Mouse (Mus musculus) intestine, embryonic 16.5 days (tissue): ENCODE measurements around the gene Nr0b2. TPM values are rescaled to one million over a fixed set of nuclear protein-coding genes. Genes with fewer than 3 reads are reported as not detected.

Experiments used
- microRNA-seq: library from miRNA; unstranded; fragments of <30 nt; microRNA quantifications from one replicate; pipeline ENCODE4, GENCODE M21; 2016
- polyA plus RNA-seq: library from polyadenylated mRNA; unstranded; fragments of >200 nt; fragmentation: Nextera tagmentation; extraction: Ambion mirVana; gene quantifications from 2 replicates; pipeline ENCODE4 v1.2.1, GENCODE M21; 2015

The Nr0b2 gene
- polyA plus RNA-seq, 1 experiment from 2014 or later: 9.2 TPM

Small RNA genes within 50 kb of the gene (microRNA-seq; reads per million reads assigned to microRNA genes)
- gene Gm23158: not detected

Other genes starting within 250 kb of the Nr0b2 start
- 11.4 and 12.8 TPM in 2 replicates for gene Wdtc1, start 199.9 kb upstream of the Nr0b2 start, polyA plus RNA-seq
- gene Slc9a1, start 183.7 kb upstream of the Nr0b2 start, polyA plus RNA-seq: 9.1 and 9.2 TPM in 2 replicates
- gene Tent5b, start 73.2 kb upstream of the Nr0b2 start, polyA plus RNA-seq: 0.66 and 0.73 TPM in 2 replicates
- gene Trnp1, start 54.8 kb upstream of the Nr0b2 start, polyA plus RNA-seq: 0.70 and 0.81 TPM in 2 replicates
- 55.3 and 59.9 TPM in 2 replicates for gene Kdf1, start 34.4 kb upstream of the Nr0b2 start, polyA plus RNA-seq
- gene Nudc, start 7.4 kb upstream of the Nr0b2 start, polyA plus RNA-seq: 214 and 228 TPM in 2 replicates
- 5.5 and 7.5 TPM in 2 replicates for gene Gpatch3, start 21.4 kb downstream of the Nr0b2 start, polyA plus RNA-seq
- gene Gpn2, start 31.0 kb downstream of the Nr0b2 start, polyA plus RNA-seq: 17.1 and 17.3 TPM in 2 replicates
- gene Sfn, start 48.8 kb downstream of the Nr0b2 start, polyA plus RNA-seq: 50.1 and 59.9 TPM in 2 replicates
- gene Zdhhc18, start 96.8 kb downstream of the Nr0b2 start, polyA plus RNA-seq: 1.3 and 1.6 TPM in 2 replicates
- gene Pigv, start 119.3 kb downstream of the Nr0b2 start, polyA plus RNA-seq: 16.6 and 18.5 TPM in 2 replicates
- gene Arid1a, start 203.4 kb downstream of the Nr0b2 start, polyA plus RNA-seq: 17.8 and 18.5 TPM in 2 replicates